15 mouse cellular contexts compared by ENCODE assay signal in genomic region chr15:96269402-96269801, GRCm38 (mm10).
"Had no signal": no experiment of that assay in that cellular context is flagged by ENCODE, and none has a peak within 500 bp of the region (broad histone marks: within the 10 kb centered on the region; RNA-seq: fewer than 3 reads in every experiment).

No protein-coding gene starts in this region.

- H3K4me3 ChIP-seq: liver, embryonic 15.5 days; midbrain, embryonic 10.5 days; midbrain, embryonic 12.5 days; neural tube, embryonic 12.5 days; stomach, embryonic 15.5 days had no signal

- H3K27me3 ChIP-seq: liver, embryonic 15.5 days; midbrain, embryonic 12.5 days; neural tube, embryonic 12.5 days; stomach, embryonic 15.5 days had no signal

- H3K4me2 ChIP-seq: liver, embryonic 15.5 days; lung, embryonic 14.5 days; midbrain, embryonic 12.5 days; neural tube, embryonic 12.5 days; stomach, embryonic 15.5 days had no signal

- DNase-seq: lung, adult 18-20 months; lung, embryonic 14.5 days; lung, postnatal 10 days; lung, postnatal 4 days; midbrain, embryonic 14.5 days; right cerebral cortex, postnatal 14 days; thymus, adult 18-20 months; thymus, postnatal 14 days; thymus, postnatal 36 days had no signal

- H3K27ac ChIP-seq: liver, embryonic 15.5 days; midbrain, embryonic 10.5 days; midbrain, embryonic 12.5 days; neural tube, embryonic 12.5 days had no signal

- H3K4me1 ChIP-seq: neural tube, embryonic 12.5 days had no signal

- H3K9me3 ChIP-seq: liver, embryonic 15.5 days had no signal

- H3K9ac ChIP-seq: liver, embryonic 15.5 days; lung, embryonic 14.5 days; midbrain, embryonic 12.5 days; neural tube, embryonic 12.5 days; stomach, embryonic 15.5 days had no signal

- ATAC-seq: midbrain, embryonic 16.5 days had no signal
